Mouse (Mus musculus) ES-E14 (cell line): ENCODE data around the gene Adamts17.

Experiments used
- HCFC1 ChIP-seq: IDR thresholded peaks from 2 replicates; pipeline ENCODE4 v1.6.1; 2012; ENCODE audit warnings: low read length, inconsistent platforms, borderline replicate concordance; ENCODE audit not compliant: insufficient read depth
- MAFK ChIP-seq: IDR thresholded peaks from 2 replicates; pipeline ENCODE4 v1.6.1; 2014; ENCODE audit warnings: mild to moderate bottlenecking, low read depth, low read length, inconsistent platforms; ENCODE audit not compliant: insufficient read depth
- ZC3H11A ChIP-seq: IDR thresholded peaks from 2 replicates; pipeline ENCODE4 v1.6.1; 2012; ENCODE audit warnings: low read depth, mild to moderate bottlenecking, inconsistent platforms, low read length, borderline replicate concordance
- ZNF384 ChIP-seq: IDR thresholded peaks from 2 replicates; pipeline ENCODE4 v1.6.1; 2012; ENCODE audit warnings: low read depth, low read length, inconsistent platforms

DNA sequence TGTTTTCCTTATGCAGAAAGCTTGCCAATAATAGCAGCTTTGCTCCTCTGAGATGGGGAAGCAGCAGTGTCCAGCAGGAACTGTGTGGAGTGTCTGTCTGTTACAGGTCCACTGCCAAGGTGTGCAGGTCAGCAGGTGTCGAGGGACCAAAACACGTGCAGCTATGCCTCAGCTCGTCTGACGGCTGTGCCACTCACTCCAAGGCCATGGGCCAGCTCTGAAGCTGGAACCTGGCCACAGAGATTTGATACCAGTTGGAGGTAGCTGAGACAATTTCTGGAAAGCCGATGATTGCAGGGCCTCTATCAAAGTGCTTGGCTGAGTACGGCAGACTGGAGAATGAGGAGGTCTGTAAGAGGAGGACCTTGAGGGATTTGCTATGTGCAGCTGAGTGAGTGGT lies 24.0 kb upstream of the Adamts17 start:
- TF ChIP-seq ZNF384, result no peak
- TF ChIP-seq ZC3H11A, result no peak
- no peak for TF ChIP-seq HCFC1
- TF ChIP-seq MAFK, result no peak
